9 mouse cellular contexts compared by ENCODE assay signal in genomic region chr19:11817586-11817985, GRCm38 (mm10). TPM values are rescaled to one million over a fixed set of nuclear protein-coding genes. Genes with fewer than 3 reads are reported as not detected.
DNase-seq lines count a peak whose midpoint lies in the region; ATAC-seq and TF ChIP-seq lines count a peak whose summit lies in the region.
"Had no signal": no experiment of that assay in that cellular context is flagged by ENCODE, and none has a peak within 500 bp of the region (broad histone marks: within the 10 kb centered on the region; RNA-seq: fewer than 3 reads in every experiment).

No protein-coding gene starts in this region.

- DNase-seq in cerebellum, adult 2 months: peak in 1 of 2 experiments; percentile 13
- DNase-seq in cerebellum, adult 11 months: no peak
- DNase-seq in lung, adult 18-20 months: no peak
- no peak for DNase-seq in cerebellum, adult 8-10 months
- no peak for DNase-seq in adrenal gland, postnatal 10 days

- H3K4me2 ChIP-seq in lung, embryonic 16.5 days (ENCODE audit: low read depth, low read length): peak overlapping the region; percentile 81
- peak overlapping the region; percentile 74; the same call in 1 of the 2 replicates for H3K4me2 ChIP-seq in liver, embryonic 15.5 days
- peak overlapping the region; percentile 96 for H3K4me2 ChIP-seq in stomach, embryonic 16.5 days (ENCODE audit: low read depth, low read length)

- ATAC-seq in lung, embryonic 16.5 days (ENCODE audit: low read depth): no peak
- no peak for ATAC-seq in liver, embryonic 15.5 days (ENCODE audit: insufficient read depth)
- no peak for ATAC-seq in stomach, embryonic 16.5 days (ENCODE audit: insufficient read depth, low FRiP score)

- peak overlapping the region; percentile 81 for H3K4me3 ChIP-seq in cerebellum, adult 2 months (replicated peaks; ENCODE audit: insufficient read depth, low read depth, low read length)
- peak overlapping the region; percentile 83 for H3K4me3 ChIP-seq in lung, embryonic 16.5 days (ENCODE audit: low read length)
- H3K4me3 ChIP-seq in liver, embryonic 15.5 days (replicated peaks): no peak overlapping the region
- H3K4me3 ChIP-seq in stomach, embryonic 16.5 days (replicated peaks; ENCODE audit: low read length): peak overlapping the region; percentile 87

- no peak for TF ChIP-seq CTCF in cerebellum, adult 2 months (IDR thresholded peaks at IDR 0.05; ENCODE audit: borderline replicate concordance, insufficient read depth, low read depth, low read length)

- no peaks in the 10 kb centered on the region for H3K9me3 ChIP-seq in lung, embryonic 16.5 days (ENCODE audit: control insufficient read depth, low read length)
- no peaks in the 10 kb centered on the region for H3K9me3 ChIP-seq in liver, embryonic 15.5 days (replicated peaks)
- H3K9me3 ChIP-seq in stomach, embryonic 16.5 days (replicated peaks; ENCODE audit: control insufficient read depth, low read length): no peaks in the 10 kb centered on the region

- H3K9ac ChIP-seq in lung, embryonic 16.5 days (ENCODE audit: low read length): peak overlapping the region; percentile 83
- no peak overlapping the region for H3K9ac ChIP-seq in liver, embryonic 15.5 days
- peak overlapping the region; percentile 92 for H3K9ac ChIP-seq in stomach, embryonic 16.5 days (ENCODE audit: low read length)

- H3K36me3 ChIP-seq in lung, embryonic 16.5 days (ENCODE audit: control insufficient read depth, insufficient read depth, low read length): no peaks in the 10 kb centered on the region
- no peaks in the 10 kb centered on the region for H3K36me3 ChIP-seq in liver, embryonic 15.5 days (replicated peaks)
- no peaks in the 10 kb centered on the region for H3K36me3 ChIP-seq in stomach, embryonic 16.5 days (ENCODE audit: control insufficient read depth, insufficient read depth, low read length)

- no peak overlapping the region for H3K27ac ChIP-seq in cerebellum, adult 2 months (ENCODE audit: insufficient read depth, low read length)
- H3K27ac ChIP-seq in lung, embryonic 16.5 days (ENCODE audit: low read length): no peak overlapping the region
- H3K27ac ChIP-seq in liver, embryonic 15.5 days (replicated peaks): no peak overlapping the region
- H3K27ac ChIP-seq in stomach, embryonic 16.5 days (ENCODE audit: low read length): no peak overlapping the region

- no peak for TF ChIP-seq POLR2A in cerebellum, adult 2 months (IDR thresholded peaks at IDR 0.05; ENCODE audit: borderline replicate concordance, insufficient read depth, low read length)

- no peaks in the 10 kb centered on the region for H3K27me3 ChIP-seq in cerebellum, adult 2 months (ENCODE audit: control insufficient read depth, insufficient read depth, low read length)
- H3K27me3 ChIP-seq in lung, embryonic 16.5 days (ENCODE audit: control insufficient read depth, insufficient read depth, low read depth, low read length): no peaks in the 10 kb centered on the region
- H3K27me3 ChIP-seq in liver, embryonic 15.5 days: peaks cover 62% of the 10 kb centered on the region
- H3K27me3 ChIP-seq in stomach, embryonic 16.5 days (ENCODE audit: control insufficient read depth, insufficient read depth, low read length): no peaks in the 10 kb centered on the region

- WGBS in cerebellum, adult 2 months: 31% methylated on average over 5 of the region's 5 CpGs
- 17% methylated on average over 5 of the region's 5 CpGs for WGBS in lung, embryonic 16.5 days
- 27% methylated on average over 5 of the region's 5 CpGs for WGBS in liver, embryonic 15.5 days (ENCODE audit: insufficient replicate concordance)
- WGBS in stomach, embryonic 16.5 days: 15% methylated on average over 5 of the region's 5 CpGs

- no peaks in the 10 kb centered on the region; the same call in 1 of the 2 replicates for H3K4me1 ChIP-seq in cerebellum, adult 2 months (ENCODE audit: control insufficient read depth, insufficient read depth, low read length)
- H3K4me1 ChIP-seq in lung, embryonic 16.5 days (replicated peaks; ENCODE audit: control insufficient read depth, insufficient read depth, low read length): peaks cover 4% of the 10 kb centered on the region; the same call in 1 of the 2 replicates
- peaks cover 16% of the 10 kb centered on the region for H3K4me1 ChIP-seq in liver, embryonic 15.5 days (replicated peaks)
- H3K4me1 ChIP-seq in stomach, embryonic 16.5 days (ENCODE audit: control insufficient read depth, insufficient read depth, low read length): peaks cover 28% of the 10 kb centered on the region

RNA-seq across cellular contexts. Expression of gene Stx3, which starts 1.6 kb away (rescaled TPM):
- 58.1 and 63.1 TPM in 2 replicates for polyA plus RNA-seq in cerebellum, adult 2 months (2012; rRNA removed)
- 17.6 and 19.3 TPM in 2 replicates for polyA plus RNA-seq in lung, embryonic 16.5 days (2015; fragmentation: Nextera tagmentation; extraction: Ambion mirVana)
- polyA plus RNA-seq in liver, embryonic 15.5 days (2015; fragmentation: Nextera tagmentation; extraction: Ambion mirVana): 1.7 TPM in 2 replicates
- 20.2 and 22.7 TPM in 2 replicates for polyA plus RNA-seq in stomach, embryonic 16.5 days (2015; fragmentation: Nextera tagmentation; extraction: Ambion mirVana)
- 1 to 10 TPM; 5.8 to 7.3 TPM for total RNA-seq in adrenal gland, postnatal 10 days (2021)

RNA-seq across cellular contexts. Expression of gene Olfr1417, which starts 21.4 kb away (rescaled TPM):
- 0.11 TPM in 1 of 2 replicates, not detected in the other for polyA plus RNA-seq in cerebellum, adult 2 months (2012; rRNA removed)
- not detected in 2 replicates for polyA plus RNA-seq in lung, embryonic 16.5 days (2015; fragmentation: Nextera tagmentation; extraction: Ambion mirVana)
- not detected in 2 replicates for polyA plus RNA-seq in liver, embryonic 15.5 days (2015; fragmentation: Nextera tagmentation; extraction: Ambion mirVana)
- 0.13 TPM in 1 of 2 replicates, not detected in the other for polyA plus RNA-seq in stomach, embryonic 16.5 days (2015; fragmentation: Nextera tagmentation; extraction: Ambion mirVana)
- total RNA-seq in adrenal gland, postnatal 10 days (2021): not detected
- total RNA-seq: liver, adult 2 months had no signal
- polyA plus RNA-seq: liver, adult 2 months had no signal

RNA-seq across cellular contexts. Expression of gene Olfr1418, which starts 43.3 kb away (rescaled TPM):
- polyA plus RNA-seq in cerebellum, adult 2 months (2012; rRNA removed): not detected in 2 replicates
- not detected in 2 replicates for polyA plus RNA-seq in lung, embryonic 16.5 days (2015; fragmentation: Nextera tagmentation; extraction: Ambion mirVana)
- not detected in 2 replicates for polyA plus RNA-seq in liver, embryonic 15.5 days (2015; fragmentation: Nextera tagmentation; extraction: Ambion mirVana)
- polyA plus RNA-seq in stomach, embryonic 16.5 days (2015; fragmentation: Nextera tagmentation; extraction: Ambion mirVana): not detected in 2 replicates
- total RNA-seq in adrenal gland, postnatal 10 days (2021): not detected
- total RNA-seq: liver, adult 2 months had no signal
- polyA plus RNA-seq: liver, adult 2 months had no signal

RNA-seq across cellular contexts. Expression of gene Mrpl16, which starts 47.4 kb away (rescaled TPM):
- polyA plus RNA-seq in cerebellum, adult 2 months (2012; rRNA removed): 41.0 and 41.6 TPM in 2 replicates
- polyA plus RNA-seq in lung, embryonic 16.5 days (2015; fragmentation: Nextera tagmentation; extraction: Ambion mirVana): 36.2 and 40.4 TPM in 2 replicates
- polyA plus RNA-seq in liver, embryonic 15.5 days (2015; fragmentation: Nextera tagmentation; extraction: Ambion mirVana): 28.0 and 33.6 TPM in 2 replicates
- polyA plus RNA-seq in stomach, embryonic 16.5 days (2015; fragmentation: Nextera tagmentation; extraction: Ambion mirVana): 51.7 and 53.0 TPM in 2 replicates
- 10 to 100 TPM; 71.8 to 74.5 TPM for total RNA-seq in adrenal gland, postnatal 10 days (2021)

RNA-seq across cellular contexts. Expression of gene Olfr1419, which starts 57.3 kb away (rescaled TPM):
- 0.11 TPM in 1 of 2 replicates, not detected in the other for polyA plus RNA-seq in cerebellum, adult 2 months (2012; rRNA removed)
- not detected in 2 replicates for polyA plus RNA-seq in lung, embryonic 16.5 days (2015; fragmentation: Nextera tagmentation; extraction: Ambion mirVana)
- polyA plus RNA-seq in liver, embryonic 15.5 days (2015; fragmentation: Nextera tagmentation; extraction: Ambion mirVana): not detected in 2 replicates
- polyA plus RNA-seq in stomach, embryonic 16.5 days (2015; fragmentation: Nextera tagmentation; extraction: Ambion mirVana): not detected in 2 replicates
- total RNA-seq in adrenal gland, postnatal 10 days (2021): not detected
- total RNA-seq: liver, adult 2 months had no signal
- polyA plus RNA-seq: liver, adult 2 months had no signal
